Mouse (Mus musculus) gastrocnemius, postnatal 14 days (tissue): ENCODE results near the gene Nmb. TPM values are rescaled to one million over a fixed set of nuclear protein-coding genes. Genes with fewer than 3 reads are reported as not detected.
"Not testable (repeated sequence)": the region's sequence is repeated elsewhere in the genome, so short reads cannot be mapped to it uniquely, and the experiment has no call there.

ENCODE experiments used
- DNase-seq: peaks from one replicate; pipeline ENCODE4 v3.0.0; 2021; ENCODE audit warnings: mixed read lengths
- intact Hi-C: fragments of 180-260 bp; cut with DNase I; formaldehyde crosslinking; loops from one replicate; pipeline ENCODE4 v1.15.1; 2025; ENCODE audit warnings: low total_unique reads
- long read RNA-seq, 2 experiments: library from polyadenylated mRNA; stranded (forward); transcript quantifications; one replicate each; pipeline ENCODE4 v2.0.0; 2021
- total RNA-seq, 2 experiments: library from RNA; stranded (reverse); gene quantifications; 2 replicates each; pipeline ENCODE4 v1.2.3; 2021

Gene Nmb
- total RNA-seq: 1 to 10 TPM; 1.7 to 4.5 TPM
- long read RNA-seq, experiment 1, partial matches to known transcripts: 0 of 2 reads
- long read RNA-seq, experiment 1, other reads (novel, unspliced or antisense): 0 of 2 reads
- long read RNA-seq, experiment 2, partial matches to known transcripts: 0 of 1 reads
- long read RNA-seq, experiment 2, other reads (novel, unspliced or antisense): 0 of 1 reads

DNA sequence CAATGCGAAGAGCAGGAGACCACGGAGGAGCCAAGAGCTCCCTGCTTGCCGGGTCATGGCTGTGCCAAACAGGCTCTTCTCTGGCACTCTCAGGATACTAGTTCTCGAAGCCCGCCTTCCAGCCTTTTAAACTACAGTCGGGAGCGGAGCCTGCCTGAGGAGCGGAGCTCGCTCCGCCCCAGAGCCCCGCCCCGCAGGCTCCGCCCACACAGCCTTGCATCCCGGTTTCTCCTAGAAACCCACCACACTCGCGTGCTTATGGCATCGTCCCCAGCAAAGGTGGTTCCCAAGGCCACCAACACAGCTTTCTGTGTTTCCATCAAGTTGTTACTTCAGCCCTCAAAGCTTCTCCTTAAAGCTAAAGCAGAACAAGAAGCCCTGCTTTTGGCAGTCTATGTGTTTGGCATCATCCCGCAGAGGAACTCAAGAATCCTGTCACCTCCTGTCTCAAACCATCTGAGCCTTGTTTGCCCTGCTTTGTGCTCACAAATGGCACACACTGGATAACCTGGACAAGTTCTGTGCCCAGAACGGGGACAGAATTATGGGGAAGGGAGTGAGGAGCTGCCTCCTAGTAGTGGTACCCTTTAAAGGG lies at the start of gene Nmb:
Nmb (minus strand) TSS at position 156 of the 595 bp plus-strand sequence.
- intact Hi-C loops: no loop called here
- DNase-seq: peak; percentile 77

DNA sequence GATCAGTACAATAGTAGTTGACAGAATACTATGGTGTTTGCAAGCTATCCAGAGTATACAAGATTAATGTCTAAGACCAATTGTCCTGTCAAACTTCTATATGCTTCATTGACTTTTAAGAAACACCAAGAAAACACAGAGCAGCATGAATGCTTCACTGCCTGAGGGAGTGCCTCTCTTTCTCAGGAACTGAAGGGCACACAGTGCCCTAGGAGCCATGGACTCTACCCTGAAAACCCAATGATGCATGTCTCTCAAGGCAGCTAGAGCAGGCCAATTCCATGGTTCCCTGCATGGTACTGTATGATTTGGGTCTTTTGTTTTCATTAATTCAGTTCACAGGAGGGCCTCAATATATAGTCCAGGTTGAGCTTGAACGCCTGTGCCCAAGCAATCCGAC lies 49.4 kb upstream of the Nmb start:
- DNase-seq: no peak
- intact Hi-C loops: no loop called here

GRCm38 (mm10) chr7:80952140-80952539 lies 47.3 kb upstream of the Nmb start:
- intact Hi-C loops: no loop called here
- no peak for DNase-seq

DNA sequence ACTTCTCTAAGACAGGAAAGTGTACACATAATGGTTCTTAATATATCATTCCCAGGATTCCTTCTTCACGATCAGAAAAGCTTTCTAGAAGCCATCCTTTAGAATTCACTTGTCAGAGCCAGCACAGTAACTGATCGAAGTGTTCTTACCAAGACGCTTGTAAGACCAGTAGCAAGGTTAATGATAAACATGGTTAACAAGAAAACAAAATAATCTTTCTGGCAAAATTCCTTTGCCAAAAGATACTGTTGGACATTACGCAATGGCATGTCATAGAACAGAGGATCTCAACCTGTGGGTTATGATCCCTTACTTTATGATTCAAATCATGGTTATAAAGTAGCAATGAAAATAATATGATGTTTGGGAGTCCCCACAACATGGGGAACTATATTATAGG lies 46.6 kb upstream of the Nmb start:
- intact Hi-C loops: no loop called here
- DNase-seq: no peak

GRCm38 (mm10) chr7:80947445-80948350 lies 42.8 kb upstream of the Nmb start, which contains the start of gene Sec11a:
Gene Sec11a (minus strand): TSS chr7:80947780.
- peak; percentile 92 for DNase-seq
- intact Hi-C loops: no loop called here

DNA sequence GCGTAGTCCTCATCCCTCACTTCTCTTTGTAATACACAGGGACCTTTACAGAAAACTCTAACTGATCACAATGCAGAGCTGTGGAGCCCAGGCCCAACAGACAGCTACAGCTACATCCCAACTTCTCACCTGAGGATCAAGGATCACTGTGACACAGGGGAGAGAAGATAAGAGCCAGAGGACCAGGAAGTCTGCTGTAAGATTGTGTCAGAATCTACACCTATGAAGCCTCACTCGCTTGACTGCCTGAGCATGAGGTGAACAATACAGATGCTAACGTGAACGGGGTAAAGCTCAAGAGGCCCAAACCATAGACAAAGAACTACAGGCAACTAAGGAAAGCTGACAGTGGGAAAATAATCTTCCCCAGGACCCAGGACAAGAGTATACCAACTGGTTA lies 34.9 kb upstream of the Nmb start:
- intact Hi-C loops: no loop called here
- DNase-seq: no peak

GRCm38 (mm10) chr7:80937304-80937666 lies 32.4 kb upstream of the Nmb start:
- intact Hi-C loops, DNase-seq: not testable (repeated sequence)

DNA sequence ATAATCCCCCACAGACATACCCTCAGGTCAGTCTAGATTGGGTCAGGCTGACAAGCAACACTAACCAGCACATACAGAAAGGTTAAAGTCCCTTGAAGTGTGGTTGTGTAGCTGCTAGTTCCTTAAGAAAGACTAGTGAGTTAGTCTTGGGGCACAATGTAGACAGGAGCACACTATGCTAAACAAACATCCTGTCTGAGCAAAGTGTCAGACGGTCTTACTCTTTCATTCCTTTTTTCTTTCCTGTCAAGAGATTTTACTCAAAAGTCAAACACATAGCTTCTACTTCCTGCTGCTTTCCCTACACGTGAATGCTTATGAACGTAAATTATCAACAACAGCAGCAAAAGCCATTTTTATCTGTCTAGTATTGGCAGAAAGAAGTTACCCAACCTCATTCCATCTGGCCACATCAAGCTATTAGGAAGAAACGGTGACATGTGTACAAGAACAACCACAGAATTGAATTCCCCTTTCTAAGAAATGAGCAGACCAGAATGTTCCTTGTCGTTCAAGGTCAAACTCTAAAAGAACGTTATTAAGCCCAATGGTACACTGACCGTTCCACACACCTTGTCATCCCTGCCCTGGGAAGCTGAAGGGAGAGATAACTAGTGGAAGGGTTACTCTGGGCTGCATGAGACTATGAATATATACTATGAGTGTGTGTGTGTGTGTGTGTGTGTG lies 31.9 kb upstream of the Nmb start:
- intact Hi-C loops, DNase-seq: not testable (repeated sequence)

DNA sequence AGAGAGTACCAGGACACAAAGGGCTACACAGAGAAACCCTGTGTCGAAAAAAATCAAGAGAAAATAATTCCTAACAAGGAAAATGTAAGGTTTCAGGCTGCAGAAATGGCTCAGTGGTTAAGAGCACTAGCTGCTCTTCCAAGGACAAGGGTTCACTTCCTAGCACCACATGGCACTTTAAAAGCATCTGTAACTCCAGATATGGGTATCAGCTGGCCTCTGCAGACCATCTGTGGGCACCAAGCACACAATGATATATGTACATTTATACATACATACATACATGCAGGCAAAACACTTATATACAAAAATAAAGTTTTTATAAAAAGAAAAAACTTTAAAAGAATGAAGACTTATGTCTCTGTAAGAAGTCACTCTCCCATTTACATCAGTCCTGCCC lies 31.0 kb upstream of the Nmb start:
- no peak for DNase-seq
- intact Hi-C loops: no loop called here

DNA sequence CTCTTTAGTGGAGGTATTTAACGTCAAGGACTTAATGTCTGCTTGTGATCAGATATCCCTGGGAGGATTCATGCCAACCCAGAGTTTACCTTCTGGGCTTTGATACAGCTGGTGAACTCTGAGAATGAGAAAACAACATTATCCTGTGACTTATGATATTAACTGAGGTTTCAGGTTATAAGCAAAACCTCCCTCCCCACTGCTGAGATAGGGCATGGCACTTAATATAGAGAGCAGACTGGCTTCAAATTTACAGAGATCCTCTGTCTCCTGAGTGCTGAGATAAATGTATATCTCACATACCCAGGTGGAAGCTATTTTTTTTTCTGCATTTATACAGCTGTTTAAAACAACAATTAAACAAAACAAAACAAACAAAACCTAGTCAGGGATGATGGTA lies 27.9 kb upstream of the Nmb start:
- intact Hi-C loops: no loop called here
- no peak for DNase-seq

- DNase-seq: no peak
- intact Hi-C loops: no loop called here
Measured at GRCm38 (mm10) chr7:80931618-80932207, 26.8 kb upstream of the Nmb start.

GRCm38 (mm10) chr7:80923165-80923564 lies 18.3 kb upstream of the Nmb start:
- intact Hi-C loops: no loop called here
- DNase-seq: no peak

DNA sequence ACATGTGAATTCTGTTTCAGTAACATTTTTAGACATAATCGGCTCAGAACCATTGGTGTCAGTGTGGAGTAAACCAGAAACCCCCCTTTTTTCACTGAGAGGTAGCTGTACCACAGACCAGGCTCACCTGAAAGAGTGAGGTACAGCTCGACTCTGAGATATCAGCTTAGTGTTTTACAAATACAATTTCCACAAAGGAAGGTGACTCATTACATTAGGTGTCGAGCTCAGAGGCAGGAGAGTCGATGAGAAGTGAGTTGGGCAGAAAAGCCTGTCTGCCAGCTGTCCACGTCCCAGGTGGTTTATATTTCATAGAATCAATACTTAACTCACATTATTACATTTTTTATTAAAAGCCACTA lies 14.8 kb upstream of the Nmb start:
- no peak for DNase-seq
- intact Hi-C loops: no loop called here

GRCm38 (mm10) chr7:80918982-80919646 lies 14.2 kb upstream of the Nmb start:
- DNase-seq: no peak
- intact Hi-C loops: no loop called here

DNA sequence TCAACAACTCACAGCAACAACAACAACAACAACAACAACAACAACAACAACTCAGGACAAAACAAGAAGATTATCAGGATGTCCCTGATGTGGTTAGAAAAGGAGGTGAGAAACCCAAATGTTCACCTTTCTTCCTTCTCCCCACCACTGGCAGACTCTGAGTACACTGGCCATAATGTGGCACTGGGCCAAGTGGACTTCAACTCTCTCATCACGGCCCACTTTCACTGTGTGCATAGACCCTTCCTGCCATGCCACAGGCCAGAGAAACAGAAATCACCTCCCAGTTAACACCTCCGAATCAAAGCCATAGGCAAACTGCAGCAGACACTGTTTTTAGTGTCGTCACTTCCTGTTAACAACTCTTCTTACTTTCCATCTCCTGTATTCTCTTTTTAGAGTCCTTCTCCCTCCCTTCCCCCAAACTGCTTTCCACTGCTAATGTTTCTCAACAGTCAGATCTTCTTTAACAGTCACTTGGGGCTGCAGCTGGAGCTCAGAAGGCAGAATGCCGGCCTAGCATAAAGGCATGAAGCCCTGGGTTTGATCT lies 13.1 kb upstream of the Nmb start:
- intact Hi-C loops: no loop called here
- no peak for DNase-seq

- intact Hi-C loops: no loop called here
- DNase-seq: no peak
Measured at GRCm38 (mm10) chr7:80912496-80912895, 7.6 kb upstream of the Nmb start.

GRCm38 (mm10) chr7:80911053-80911452 lies 6.2 kb upstream of the Nmb start:
- intact Hi-C loops: no loop called here
- DNase-seq: no peak

DNA sequence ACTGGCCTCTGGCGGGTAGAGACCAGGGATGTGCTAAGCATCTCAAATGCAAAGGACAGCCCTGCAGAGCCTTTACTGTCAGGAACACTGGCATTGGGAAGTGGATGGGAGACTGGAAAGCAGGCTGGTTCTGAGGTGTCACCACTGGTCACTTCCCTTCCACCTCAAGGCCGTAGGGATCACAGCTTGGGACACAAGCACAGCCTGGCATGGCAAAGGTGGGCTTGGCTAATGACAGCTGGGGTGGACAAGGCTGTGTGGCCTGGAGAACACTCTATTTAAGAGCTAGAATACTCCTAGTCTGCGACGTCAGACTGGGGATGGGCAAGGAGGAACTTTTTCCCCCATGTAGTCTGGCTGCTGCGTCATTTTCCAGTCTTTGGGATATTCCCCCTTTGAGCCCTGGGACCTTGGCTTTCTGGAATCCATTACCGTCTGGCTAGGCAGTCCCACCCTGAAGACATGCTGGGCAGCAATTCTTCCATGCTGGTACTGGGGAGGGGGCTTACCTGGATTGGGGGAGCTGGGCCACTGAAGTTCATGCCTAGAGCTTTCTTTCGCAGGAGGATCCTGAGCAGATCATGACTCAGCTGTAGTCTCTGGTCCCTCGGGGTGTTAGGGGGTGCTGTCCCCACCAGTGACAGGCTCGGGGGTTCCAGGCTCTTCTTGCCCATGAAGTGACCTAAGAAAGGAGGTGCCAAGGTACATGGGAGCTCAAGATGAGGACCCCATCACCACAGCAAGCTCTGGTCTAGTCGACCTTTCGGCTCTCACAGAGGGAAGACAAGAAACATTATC lies 1.1 kb downstream of the Nmb start:
- no peak for DNase-seq
- intact Hi-C loops: no loop called here
